Mouse (Mus musculus): ENCODE results near the gene Casp12.
"Not testable (repeated sequence)": the region's sequence is repeated elsewhere in the genome, so short reads cannot be mapped to it uniquely, and the experiment has no call there.

Gene Casp12

GRCm38 (mm10) chr9:5345291-5345898 lies at the start of gene Casp12:
TSS of gene Casp12 (plus strand) at chr9:5345430.
- no peak for DNase-seq (ENCODE audit: low read depth, low spot score)

DNA sequence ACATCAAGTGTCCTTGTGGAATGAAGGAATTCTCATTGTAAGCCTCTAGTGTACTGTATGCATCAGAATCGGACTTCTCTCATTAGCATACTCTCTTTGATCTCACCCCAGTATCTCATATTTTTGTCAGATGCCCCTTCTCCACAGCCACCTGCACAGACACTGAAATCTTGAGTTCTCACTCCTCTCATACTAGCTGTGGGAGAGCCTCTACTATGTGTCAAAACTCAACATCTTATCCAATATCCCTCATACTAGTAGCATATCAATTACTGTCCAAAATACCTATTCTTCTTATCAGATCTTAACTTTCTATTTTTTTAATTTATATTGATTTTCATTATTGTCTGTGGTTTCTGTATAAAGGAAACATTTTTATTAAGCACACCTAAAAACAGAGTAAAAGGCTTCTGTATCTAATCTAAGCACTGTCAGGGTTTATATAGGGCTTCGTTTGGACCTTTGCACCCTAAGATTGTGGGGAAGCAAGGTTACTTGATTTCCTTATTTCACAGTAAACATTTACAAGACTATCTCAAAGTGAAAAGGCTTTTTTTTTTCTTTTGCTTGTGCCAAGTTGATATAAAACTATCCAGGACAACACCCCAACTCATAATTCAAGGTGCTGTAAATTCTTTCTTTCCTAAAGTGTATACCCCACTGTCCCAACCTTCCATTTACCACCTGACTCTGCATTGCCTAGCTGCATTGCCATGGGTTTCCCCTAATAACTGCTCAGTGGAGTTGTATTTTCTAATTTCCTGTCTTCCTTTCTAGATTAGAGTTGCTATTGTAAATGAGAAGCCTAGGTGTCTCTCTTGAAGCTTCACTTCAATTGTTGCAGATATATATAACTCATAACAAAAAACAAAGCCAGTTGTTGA lies 48.6 kb upstream of the Casp12 start:
- DNase-seq (ENCODE audit: low read depth, low spot score): no peak

- no peak for DNase-seq (ENCODE audit: low read depth, low spot score)
Measured at GRCm38 (mm10) chr9:5298329-5299131, 46.7 kb upstream of the Casp12 start, which contains the start of gene Casp1. TSS of gene Casp1 (plus strand) at chr9:5298517.

- no peak for DNase-seq (ENCODE audit: low read depth, low spot score)
Measured at GRCm38 (mm10) chr9:5299132-5299381, 46.2 kb upstream of the Casp12 start.

DNA sequence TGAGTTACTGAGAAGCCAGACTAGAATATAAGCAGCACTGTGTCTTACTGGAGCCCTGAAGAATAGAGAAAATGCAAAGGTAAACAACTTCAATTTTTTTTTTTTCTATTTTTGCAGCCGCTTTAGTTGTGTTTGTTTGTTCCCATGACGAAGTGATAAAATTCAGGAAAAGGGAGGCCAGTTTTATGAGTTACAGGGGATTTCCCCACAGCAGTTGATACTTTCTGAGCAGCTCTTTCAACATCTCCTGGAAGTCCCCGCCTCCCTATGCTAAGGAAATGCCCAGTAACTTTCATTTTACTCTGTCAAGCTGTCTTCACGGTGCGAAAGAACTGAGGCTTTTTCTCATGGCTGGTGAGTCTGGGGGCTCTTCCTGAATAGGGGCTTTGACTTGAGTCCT lies 36.7 kb upstream of the Casp12 start, which contains the start of gene Casp4:
Gene Casp4 (plus strand): TSS at position 268 of the 400 bp plus-strand sequence.
- DNase-seq (ENCODE audit: low read depth, low spot score): no peak

DNA sequence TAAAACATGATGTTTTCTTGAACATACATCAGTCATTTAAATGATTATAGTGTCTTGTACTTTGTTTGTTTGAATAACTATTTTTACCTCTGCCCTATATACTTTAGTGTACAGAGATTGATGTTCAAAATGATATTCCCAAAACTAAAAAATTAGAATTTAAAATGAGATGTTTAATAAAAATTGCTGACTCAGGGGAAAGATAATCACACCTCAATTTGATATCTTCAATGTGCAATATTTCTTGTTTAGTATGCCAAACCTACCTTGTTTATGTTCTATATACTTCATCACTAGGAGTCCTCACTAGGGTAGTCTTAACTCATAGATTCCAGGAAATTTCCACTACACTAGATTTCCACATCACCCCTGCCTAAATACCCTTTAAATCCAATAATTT lies 35.1 kb upstream of the Casp12 start:
- no peak for DNase-seq (ENCODE audit: low read depth, low spot score)

DNA sequence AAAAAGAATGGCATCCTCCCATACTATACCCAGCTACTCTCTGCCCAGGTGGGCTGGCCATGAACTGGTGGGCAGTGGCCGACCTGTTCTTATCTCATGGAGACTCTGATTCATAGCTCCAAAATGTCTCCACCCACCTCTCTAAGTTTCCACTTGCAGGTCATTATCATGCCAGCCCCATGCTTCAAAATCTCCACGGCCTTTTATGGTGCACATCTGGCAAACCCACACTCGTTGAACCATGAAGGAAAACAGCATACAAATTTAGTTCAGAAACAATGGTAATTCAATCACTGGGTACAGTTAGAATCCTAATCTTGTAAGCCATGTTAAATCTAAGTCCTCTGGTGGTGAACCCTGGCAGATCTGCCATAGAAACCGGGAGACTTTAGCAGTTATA lies 33.8 kb upstream of the Casp12 start:
- DNase-seq (ENCODE audit: low read depth, low spot score): no peak

DNA sequence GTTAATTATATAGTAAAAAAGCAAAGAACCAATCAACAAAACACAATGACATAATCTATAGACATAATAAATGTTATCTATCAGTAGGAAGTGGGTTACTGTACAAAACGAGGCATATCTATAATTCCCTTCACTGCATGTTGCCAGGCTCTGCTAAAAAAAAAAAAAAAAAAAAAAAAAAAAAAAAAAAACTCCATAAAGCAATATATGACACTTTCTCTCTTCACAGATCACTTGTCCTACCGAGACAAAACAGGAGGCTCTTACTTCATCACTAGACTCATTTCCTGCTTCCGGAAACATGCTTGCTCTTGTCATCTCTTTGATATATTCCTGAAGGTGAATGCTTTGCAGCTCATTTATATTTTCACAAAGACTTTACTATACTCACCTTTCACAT lies 17.0 kb upstream of the Casp12 start:
- DNase-seq (ENCODE audit: low read depth, low spot score): no peak

GRCm38 (mm10) chr9:5332441-5332840 lies 12.8 kb upstream of the Casp12 start:
- DNase-seq (ENCODE audit: low read depth, low spot score): no peak

DNA sequence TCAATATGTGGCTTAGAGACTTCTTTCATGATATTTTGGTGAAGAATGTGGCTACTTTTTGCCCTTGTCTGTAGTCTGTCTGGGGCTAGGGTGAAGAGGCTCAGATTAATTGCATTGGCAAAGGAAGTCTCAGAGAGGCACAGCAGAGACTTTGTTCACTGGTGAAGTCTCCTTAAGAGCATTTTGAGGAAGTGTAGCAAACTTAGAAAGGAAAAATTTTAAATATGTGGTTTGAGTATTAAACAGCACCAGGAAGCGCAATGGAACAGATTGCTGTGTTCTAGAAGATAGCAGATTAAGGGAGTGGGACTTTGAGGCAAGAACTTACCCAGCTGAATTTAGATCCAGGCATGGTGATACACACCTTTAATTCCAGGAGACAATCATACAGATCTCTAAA lies 11.8 kb upstream of the Casp12 start:
- no peak for DNase-seq (ENCODE audit: low read depth, low spot score)

DNA sequence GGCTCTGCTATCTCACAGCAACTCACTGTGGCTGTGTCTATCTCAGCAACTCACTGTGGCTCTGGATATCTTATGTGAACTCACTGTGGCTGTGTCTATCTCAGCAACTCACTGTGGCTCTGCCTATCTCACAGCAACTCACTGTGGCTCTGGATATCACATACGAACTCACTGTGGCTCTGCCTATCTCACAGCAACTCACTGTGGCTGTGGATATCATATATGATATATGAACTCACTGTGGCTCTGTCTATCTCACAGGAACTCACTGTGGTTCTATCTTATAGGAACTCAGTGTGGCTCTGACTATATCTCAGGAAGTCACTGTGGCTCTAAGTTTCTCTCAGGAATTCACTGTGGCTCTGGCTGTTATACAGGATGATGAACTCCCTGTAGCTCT lies 2.1 kb upstream of the Casp12 start:
- DNase-seq (ENCODE audit: low read depth, low spot score): no peak

DNA sequence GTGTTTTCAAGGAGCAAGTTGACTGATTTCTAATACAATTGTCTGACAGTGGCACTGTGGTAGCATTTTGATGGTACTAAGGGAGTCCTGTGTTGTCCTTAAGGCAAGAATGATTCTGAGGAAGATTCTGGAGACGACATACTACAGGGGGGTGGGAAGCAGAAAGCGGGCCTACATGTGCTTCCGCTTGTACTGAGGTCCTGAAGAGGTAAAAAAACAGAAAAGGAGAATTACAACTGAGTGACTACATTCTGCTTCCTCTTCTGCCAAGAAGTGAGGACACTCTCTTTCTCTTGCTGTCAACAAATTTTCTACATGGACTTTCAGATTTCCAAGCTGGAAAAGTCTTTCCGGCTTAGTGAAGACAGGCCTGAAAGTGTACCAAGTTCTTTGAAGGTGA lies 1.1 kb upstream of the Casp12 start:
- DNase-seq (ENCODE audit: low read depth, low spot score): no peak

GRCm38 (mm10) chr9:5347381-5347780 lies 2.2 kb downstream of the Casp12 start:
- DNase-seq (ENCODE audit: low read depth, low spot score): no peak

GRCm38 (mm10) chr9:5353673-5354072 lies 8.4 kb downstream of the Casp12 start:
- no peak for DNase-seq (ENCODE audit: low read depth, low spot score)

DNA sequence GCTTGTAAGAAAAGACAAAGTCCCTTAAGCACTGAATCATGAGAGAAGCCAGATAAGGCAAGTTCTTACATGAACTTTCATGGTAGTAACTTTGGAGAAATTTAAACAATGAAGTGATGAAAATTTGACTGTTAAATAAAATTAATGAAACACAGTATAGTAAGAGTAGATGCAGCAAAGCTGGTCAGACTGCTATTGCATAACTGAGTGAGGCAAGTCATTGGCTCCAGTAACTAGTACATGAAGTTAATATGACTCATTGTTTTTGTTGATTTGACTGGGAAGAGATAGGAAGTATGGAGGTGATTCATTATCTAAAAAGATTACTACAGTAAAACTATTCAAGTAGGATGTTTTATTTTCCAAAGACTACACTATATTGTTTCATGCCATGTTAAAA lies 11.6 kb downstream of the Casp12 start:
- no peak for DNase-seq (ENCODE audit: low read depth, low spot score)

DNA sequence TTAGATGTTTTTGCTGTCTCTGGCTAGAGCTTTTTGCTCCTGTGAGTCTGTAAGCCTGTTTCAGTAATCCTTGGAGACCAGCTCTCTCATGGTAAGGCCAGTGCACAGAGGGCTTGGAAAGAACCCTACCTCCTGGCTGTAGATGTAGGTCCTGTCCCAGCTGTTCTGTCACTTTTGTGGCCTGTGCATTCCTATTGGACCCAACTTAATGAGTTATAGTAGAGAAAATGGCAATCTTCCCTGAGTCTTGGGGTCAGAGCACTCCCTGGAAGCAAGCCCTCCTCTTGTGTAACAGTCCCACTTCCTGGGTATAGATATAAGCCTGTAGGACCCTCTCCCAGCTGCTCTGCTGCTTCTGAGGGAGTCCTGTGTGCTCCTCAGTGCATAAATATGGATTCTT lies 48.3 kb downstream of the Casp12 start:
- DNase-seq (ENCODE audit: low read depth, low spot score): no peak

- DNase-seq (ENCODE audit: low read depth, low spot score): not testable (repeated sequence)
Measured at GRCm38 (mm10) chr9:5395861-5396260, 50.6 kb downstream of the Casp12 start.

DNA sequence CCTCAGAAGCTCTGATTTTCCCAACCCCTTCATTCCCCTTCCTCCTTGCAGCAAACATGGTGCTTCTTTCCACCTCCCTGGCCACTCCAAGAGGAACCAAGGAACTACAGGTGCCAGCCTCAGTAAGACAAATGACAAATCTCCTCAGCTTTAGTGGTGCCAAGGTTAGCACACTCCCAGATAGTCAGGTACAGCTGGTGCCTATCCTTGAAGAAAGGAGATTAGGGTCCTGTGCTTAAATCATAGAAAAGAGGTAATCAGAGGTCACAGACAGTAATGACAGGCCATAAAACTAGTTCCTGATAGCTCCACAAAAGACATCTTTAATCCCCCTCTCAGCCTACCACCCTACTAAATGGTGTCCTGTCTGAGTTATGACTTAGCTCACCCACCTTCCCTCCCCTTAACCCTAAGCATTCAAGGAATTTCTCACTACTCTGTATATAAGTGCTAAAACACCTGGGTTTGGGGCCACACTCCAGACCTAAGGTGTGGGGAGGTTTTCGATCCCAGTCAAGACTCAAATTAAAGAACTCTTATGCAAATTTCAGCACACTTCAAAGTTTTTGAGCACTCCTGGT lies 65.8 kb downstream of the Casp12 start:
- no peak for DNase-seq (ENCODE audit: low read depth, low spot score)

- DNase-seq (ENCODE audit: low read depth, low spot score): no peak
Measured at GRCm38 (mm10) chr9:5412446-5413111, 67.3 kb downstream of the Casp12 start.

GRCm38 (mm10) chr9:5417871-5418270 lies 72.6 kb downstream of the Casp12 start:
- DNase-seq (ENCODE audit: low read depth, low spot score): no peak

Measured in brain, embryonic 18.5 days (tissue).